Mouse (Mus musculus) hindbrain, embryonic 13.5 days (tissue): Measurements from ENCODE around the gene Chn1. TPM values are rescaled to one million over a fixed set of nuclear protein-coding genes. Genes with fewer than 3 reads are reported as not detected.
"Not testable (repeated sequence)": the region's sequence is repeated elsewhere in the genome, so short reads cannot be mapped to it uniquely, and the experiment has no call there.

ENCODE experiments used
- ATAC-seq: fragments of 200-750 bp; cut with Nextera tagmentation; 2 replicates; pipeline ENCODE4 v1.8.0; 2017; ENCODE audit warnings: moderate TSS enrichment; ENCODE audit not compliant: low FRiP score
- H3K27ac ChIP-seq: fragments of 300-500 bp; sonication (generic); 2 replicates; pipeline ENCODE4 v1.5.1; 2015; ENCODE audit warnings: inconsistent platforms, mild to moderate bottlenecking, moderate library complexity
- H3K27me3 ChIP-seq: fragments of 300-500 bp; sonication (generic); 2 replicates; pipeline ENCODE4 v1.6.1; 2015; ENCODE audit warnings: mild to moderate bottlenecking, inconsistent platforms
- H3K36me3 ChIP-seq: fragments of 300-500 bp; sonication (generic); 2 replicates; pipeline ENCODE4 v1.6.1; 2015; ENCODE audit warnings: mild to moderate bottlenecking, inconsistent platforms
- H3K4me1 ChIP-seq: fragments of 300-500 bp; sonication (generic); replicated peaks from 2 replicates; pipeline ENCODE4 v1.6.1; 2015; ENCODE audit warnings: inconsistent platforms
- H3K4me2 ChIP-seq: fragments of 300-500 bp; sonication (generic); 2 replicates; pipeline ENCODE4 v1.6.1; 2015; ENCODE audit warnings: inconsistent platforms, mild to moderate bottlenecking, moderate library complexity
- H3K4me3 ChIP-seq: fragments of 300-500 bp; sonication (generic); 2 replicates; pipeline ENCODE4 v1.5.1; 2015; ENCODE audit warnings: mild to moderate bottlenecking, inconsistent platforms
- H3K9ac ChIP-seq: fragments of 300-500 bp; sonication (generic); 2 replicates; pipeline ENCODE4 v1.6.1; 2015; ENCODE audit warnings: mild to moderate bottlenecking, inconsistent platforms
- H3K9me3 ChIP-seq: fragments of 300-500 bp; sonication (generic); 2 replicates; pipeline ENCODE4 v1.6.1; 2016; ENCODE audit warnings: inconsistent platforms
- WGBS: fragments of 180-500 bp; shearing (Covaris S2); methylation state at CpG from one replicate; pipeline ENCODE4 v1.1.7; 2015; 5-methylcytosine and 5-hydroxymethylcytosine counted together
- polyA plus RNA-seq: library from polyadenylated mRNA; unstranded; fragments of >200 nt; fragmentation: Nextera tagmentation; extraction: Ambion mirVana; gene quantifications from 2 replicates; pipeline ENCODE4 v1.2.1, GENCODE M21; 2015

Chn1 gene
- polyA plus RNA-seq = 110 and 117 TPM in 2 replicates

- Histone ChIP-seq H3K9me3 (no peaks in the 10 kb centered on the region), H3K4me1 (peaks cover 49% of the 10 kb centered on the region), H3K27ac (peak within 1 kb of the TSS; percentile 98), H3K9ac (peak within 1 kb of the TSS; percentile 90), H3K4me3 (peak within 1 kb of the TSS; percentile 85), H3K4me2 (peak within 1 kb of the TSS; percentile 65), H3K36me3 (no peaks in the 10 kb centered on the region), H3K27me3 (no peaks in the 10 kb centered on the region)
- WGBS = under 1% methylated on average over 52 of the region's 131 CpGs
- peak; percentile 95 for ATAC-seq
Observed at GRCm38 (mm10) chr2:73774786-73775682, at the start of gene Chn1. Chn1 (minus strand) TSS chr2:73775346.

DNA sequence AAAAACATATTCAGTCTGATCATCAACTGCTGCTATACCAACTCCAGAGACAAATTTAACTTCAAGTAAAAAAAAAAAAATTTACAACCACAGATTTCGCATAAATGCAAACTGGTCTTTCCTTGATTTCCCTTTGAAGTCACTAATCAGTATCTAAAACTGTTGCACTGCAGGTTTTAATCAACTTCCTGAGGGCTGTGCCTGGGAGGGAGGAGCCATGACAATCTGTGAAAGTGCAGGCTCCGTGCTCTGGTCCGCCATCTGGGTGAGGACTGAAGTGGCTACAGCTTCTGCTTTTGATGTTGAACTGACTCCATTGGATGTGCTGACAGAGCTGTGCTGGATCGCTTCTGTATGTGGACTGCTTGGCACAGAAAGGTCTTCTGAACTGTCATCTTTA lies 43.6 kb upstream of the Chn1 start:
- no peak overlapping the region for H3K4me2 ChIP-seq
- H3K27ac ChIP-seq = 0 out of 2 replicates have a peak overlapping the region, but pooled peaks have one; percentile 30
- no peaks in the 10 kb centered on the region for H3K4me1 ChIP-seq
- no peak overlapping the region for H3K4me3 ChIP-seq
- H3K9ac ChIP-seq = no peak overlapping the region
- peaks cover 26% of the 10 kb centered on the region for H3K36me3 ChIP-seq
- 85% methylated on average over 4 of the region's 4 CpGs for WGBS
- no peaks in the 10 kb centered on the region for H3K9me3 ChIP-seq
- ATAC-seq = no peak
- no peaks in the 10 kb centered on the region for H3K27me3 ChIP-seq

DNA sequence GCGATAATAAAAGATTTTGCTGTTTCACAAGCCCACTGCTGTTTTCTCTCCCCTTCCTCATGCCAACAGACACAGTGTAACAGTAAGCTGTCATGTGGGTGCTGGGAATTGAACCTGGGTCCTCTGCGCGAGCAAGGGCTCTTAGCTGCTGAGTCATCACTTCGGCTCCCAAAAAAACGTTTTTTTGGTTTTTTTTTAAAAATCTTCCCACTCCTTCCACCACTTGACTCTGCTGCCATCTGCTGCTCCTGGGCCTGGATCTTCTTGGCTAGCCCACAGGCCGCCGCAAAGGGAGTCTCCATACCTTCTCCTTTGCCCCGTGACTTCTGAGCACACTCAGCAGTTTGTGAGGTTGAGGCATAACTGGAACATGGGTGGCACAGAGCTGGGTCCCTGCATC lies 32.5 kb upstream of the Chn1 start:
- Histone ChIP-seq H3K27ac (no peak overlapping the region), H3K9me3 (no peaks in the 10 kb centered on the region), H3K4me1 (no peaks in the 10 kb centered on the region), H3K27me3 (no peaks in the 10 kb centered on the region), H3K9ac (no peak overlapping the region), H3K36me3 (no peaks in the 10 kb centered on the region), H3K4me2 (no peak overlapping the region), H3K4me3 (no peak overlapping the region)
- no peak for ATAC-seq
- 85% methylated on average over 8 of the region's 8 CpGs for WGBS

DNA sequence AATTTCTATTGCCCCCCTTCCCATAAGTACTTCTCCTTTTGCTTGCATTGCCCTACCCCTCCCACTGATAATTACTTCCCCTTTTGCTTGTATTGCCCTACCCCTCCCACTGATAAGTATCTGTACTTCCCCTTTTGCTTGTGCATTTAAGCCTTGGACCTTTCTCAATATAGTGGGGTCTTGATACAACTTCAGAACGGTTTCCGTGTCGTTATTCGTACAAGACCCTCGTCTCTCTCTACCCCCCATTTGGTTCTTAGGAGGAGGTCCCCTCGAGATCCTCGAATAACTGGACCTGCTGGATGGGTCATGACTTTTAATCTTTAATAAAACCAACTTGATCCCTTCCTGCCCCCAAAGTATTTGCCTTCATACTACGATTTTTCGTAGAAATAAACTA lies 25.0 kb upstream of the Chn1 start:
- H3K9ac ChIP-seq, H3K4me1 ChIP-seq, H3K36me3 ChIP-seq, H3K4me2 ChIP-seq, H3K27me3 ChIP-seq, ATAC-seq, H3K27ac ChIP-seq, H3K9me3 ChIP-seq, H3K4me3 ChIP-seq: not testable (repeated sequence)
- WGBS = 92% methylated on average over 9 of the region's 9 CpGs

- Histone ChIP-seq H3K4me2 (no peak overlapping the region), H3K4me3 (no peak overlapping the region), H3K36me3 (no peaks in the 10 kb centered on the region), H3K27me3 (no peaks in the 10 kb centered on the region), H3K4me1 (no peaks in the 10 kb centered on the region), H3K9ac (no peak overlapping the region), H3K9me3 (no peaks in the 10 kb centered on the region), H3K27ac (no peak overlapping the region)
- WGBS = 84% methylated on average over 5 of the region's 5 CpGs
- ATAC-seq = no peak
Observed at GRCm38 (mm10) chr2:73798786-73799185, 23.6 kb upstream of the Chn1 start.

DNA sequence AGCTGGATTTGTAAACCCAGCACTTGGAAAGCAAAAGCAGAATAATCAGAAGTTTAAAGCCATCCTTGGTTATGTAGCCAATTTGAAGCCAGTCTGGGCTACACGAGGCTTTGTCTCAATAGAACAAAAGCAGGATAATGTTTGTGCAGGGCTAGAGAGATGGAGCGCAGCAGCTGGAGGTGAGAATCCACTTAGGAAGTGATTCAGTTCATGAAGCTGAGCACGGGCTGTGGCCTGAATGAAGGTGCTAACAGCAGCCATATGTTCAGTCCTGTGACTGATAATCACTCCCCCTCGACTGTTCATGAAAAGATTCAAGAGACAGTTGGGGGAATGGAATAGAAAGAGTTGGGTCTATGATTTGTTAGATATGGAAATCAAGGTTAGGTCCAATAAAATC lies 23.0 kb upstream of the Chn1 start:
- Histone ChIP-seq H3K4me2 (no peak overlapping the region), H3K4me3 (no peak overlapping the region), H3K9ac (no peak overlapping the region), H3K27me3 (no peaks in the 10 kb centered on the region), H3K36me3 (no peaks in the 10 kb centered on the region), H3K4me1 (no peaks in the 10 kb centered on the region), H3K27ac (no peak overlapping the region), H3K9me3 (no peaks in the 10 kb centered on the region)
- WGBS = 57% methylated on average over 4 of the region's 4 CpGs
- no peak for ATAC-seq

DNA sequence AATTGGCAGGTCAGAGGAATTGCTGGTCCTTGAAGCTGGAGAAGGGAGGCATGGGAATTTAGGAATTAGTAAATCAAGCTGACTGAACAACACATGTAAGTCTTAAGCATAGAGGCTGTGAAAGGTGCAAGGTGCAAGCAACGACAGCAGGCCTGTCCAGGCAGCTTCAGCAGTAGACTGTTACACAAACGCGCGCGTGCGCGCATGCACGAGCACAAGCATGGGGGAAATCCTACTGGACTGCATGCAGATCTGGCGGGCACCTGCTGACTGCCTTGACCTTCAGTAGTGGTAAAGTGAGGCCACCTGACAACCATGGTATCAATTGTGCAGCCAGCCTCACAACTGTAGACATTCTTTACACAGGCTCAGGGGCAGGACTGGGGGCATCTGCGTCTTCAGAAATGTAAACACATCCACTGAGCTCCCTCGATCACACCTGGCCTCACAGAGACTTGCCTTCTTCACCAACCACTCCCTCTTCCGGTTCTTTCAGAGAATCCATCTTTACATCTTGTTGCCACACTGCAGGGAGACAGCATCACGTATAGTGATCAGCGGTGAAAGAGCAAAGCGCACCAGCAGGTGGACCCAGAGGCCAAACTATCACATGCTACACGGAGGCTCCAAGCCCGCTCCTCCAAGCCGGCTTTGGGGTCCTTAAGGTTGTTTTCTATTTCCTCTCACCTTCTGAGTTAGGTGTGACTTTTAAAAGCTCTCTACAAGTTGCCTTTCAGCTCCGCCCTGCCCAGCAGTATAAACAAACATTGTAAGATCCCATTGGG lies 16.9 kb upstream of the Chn1 start:
- H3K36me3 ChIP-seq = no peaks in the 10 kb centered on the region
- 0 out of 2 replicates have a peak, but pooled peaks cover 5% of the 10 kb centered on the region for H3K27me3 ChIP-seq
- no peaks in the 10 kb centered on the region for H3K4me1 ChIP-seq
- H3K27ac ChIP-seq = no peak overlapping the region
- no peak overlapping the region for H3K4me2 ChIP-seq
- no peak for ATAC-seq
- no peak overlapping the region for H3K9ac ChIP-seq
- 58% methylated on average over 19 of the region's 19 CpGs for WGBS
- no peak overlapping the region for H3K4me3 ChIP-seq
- no peaks in the 10 kb centered on the region for H3K9me3 ChIP-seq

GRCm38 (mm10) chr2:73790332-73790731 lies 15.2 kb upstream of the Chn1 start:
- Histone ChIP-seq H3K4me3 (no peak overlapping the region), H3K4me2 (no peak overlapping the region), H3K27ac (no peak overlapping the region), H3K36me3 (no peaks in the 10 kb centered on the region), H3K4me1 (no peaks in the 10 kb centered on the region), H3K9me3 (no peaks in the 10 kb centered on the region), H3K9ac (no peak overlapping the region), H3K27me3 (0 out of 2 replicates have a peak, but pooled peaks cover 5% of the 10 kb centered on the region)
- 72% methylated on average over 2 of the region's 2 CpGs for WGBS
- no peak for ATAC-seq

GRCm38 (mm10) chr2:73788395-73788794 lies 13.2 kb upstream of the Chn1 start:
- no peak for ATAC-seq
- 83% methylated on average over 6 of the region's 6 CpGs for WGBS
- H3K27ac ChIP-seq = no peak overlapping the region

DNA sequence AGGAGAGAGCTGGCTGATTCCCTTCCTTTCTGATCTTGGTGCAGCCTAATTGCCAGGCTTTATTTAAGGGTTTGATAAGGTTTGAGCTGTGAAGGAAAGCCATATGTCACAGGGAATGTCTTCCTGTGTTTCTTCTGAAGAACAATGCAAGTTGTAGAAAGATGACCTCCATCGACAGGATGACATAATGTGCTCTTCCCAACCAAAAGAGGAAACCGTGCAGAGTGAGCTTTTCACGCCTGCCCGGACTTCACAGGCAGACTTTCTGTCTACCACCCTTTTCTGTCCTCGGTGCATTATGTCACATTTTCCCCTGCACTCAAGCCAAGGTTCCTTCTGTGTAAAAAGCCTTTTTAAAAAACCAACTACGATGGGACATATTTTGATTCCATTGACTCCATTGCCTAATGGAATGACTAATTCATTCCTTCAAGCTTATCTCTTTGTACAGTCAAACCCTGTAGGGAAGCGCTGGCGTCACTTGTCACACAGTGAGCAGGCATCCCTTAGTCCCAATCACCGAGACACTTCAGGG lies 7.3 kb upstream of the Chn1 start:
- no peak overlapping the region for H3K9ac ChIP-seq
- 42% methylated on average over 9 of the region's 9 CpGs for WGBS
- H3K27ac ChIP-seq = no peak overlapping the region
- no peak overlapping the region for H3K4me2 ChIP-seq
- H3K9me3 ChIP-seq = peaks cover 3% of the 10 kb centered on the region; the same call in 1 of the 2 replicates
- no peaks in the 10 kb centered on the region for H3K36me3 ChIP-seq
- ATAC-seq = no peak
- peaks cover 20% of the 10 kb centered on the region for H3K4me1 ChIP-seq
- H3K4me3 ChIP-seq = no peak overlapping the region
- H3K27me3 ChIP-seq = no peaks in the 10 kb centered on the region

More at GRCm38 (mm10) chr2:73788395-73788794, 13.2 kb upstream of the Chn1 start:
- Histone ChIP-seq H3K4me1 (no peaks in the 10 kb centered on the region), H3K9me3 (peaks cover 3% of the 10 kb centered on the region; the same call in 1 of the 2 replicates), H3K4me2 (no peak overlapping the region), H3K9ac (no peak overlapping the region), H3K27me3 (0 out of 2 replicates have a peak, but pooled peaks cover 5% of the 10 kb centered on the region), H3K4me3 (no peak overlapping the region), H3K36me3 (no peaks in the 10 kb centered on the region)

DNA sequence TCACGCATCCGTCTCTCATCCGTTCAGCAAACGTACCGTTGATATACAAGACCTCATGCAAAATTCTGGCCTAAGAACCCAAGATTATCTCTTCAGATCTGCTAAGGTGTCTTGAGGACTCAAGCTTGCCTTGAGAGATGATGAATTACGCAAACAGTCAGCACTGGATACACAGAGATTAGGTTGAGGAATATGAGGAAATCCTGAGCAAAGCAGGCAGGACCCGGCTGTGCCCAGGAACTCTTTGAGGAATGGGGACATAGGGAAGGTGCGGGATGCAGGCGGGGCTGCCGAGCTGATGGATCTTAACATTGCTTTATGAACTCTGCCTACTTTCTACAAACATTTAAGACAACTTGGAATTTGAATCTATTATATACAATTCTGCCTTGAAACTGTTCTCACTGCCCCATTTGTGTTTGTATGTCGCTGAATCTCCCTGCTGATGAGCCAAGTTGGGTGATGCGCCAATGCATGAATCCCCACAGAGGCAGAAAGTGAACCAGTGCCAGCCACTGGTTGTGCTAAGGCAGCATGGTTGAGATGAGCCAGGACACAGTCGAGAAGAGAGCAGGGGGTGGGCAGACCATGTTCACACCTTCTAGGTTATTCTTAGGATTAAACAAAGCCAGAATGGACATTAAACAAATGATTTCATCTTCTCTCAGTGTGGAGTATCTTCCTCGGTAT lies 5.3 kb upstream of the Chn1 start:
- Histone ChIP-seq H3K27me3 (no peaks in the 10 kb centered on the region), H3K4me1 (peaks cover 27% of the 10 kb centered on the region), H3K36me3 (no peaks in the 10 kb centered on the region), H3K4me2 (no peak overlapping the region), H3K4me3 (no peak overlapping the region), H3K9me3 (peaks cover 3% of the 10 kb centered on the region; the same call in 1 of the 2 replicates), H3K27ac (peak overlapping the region; percentile 45), H3K9ac (no peak overlapping the region)
- ATAC-seq = no peak
- WGBS = 75% methylated on average over 14 of the region's 14 CpGs

DNA sequence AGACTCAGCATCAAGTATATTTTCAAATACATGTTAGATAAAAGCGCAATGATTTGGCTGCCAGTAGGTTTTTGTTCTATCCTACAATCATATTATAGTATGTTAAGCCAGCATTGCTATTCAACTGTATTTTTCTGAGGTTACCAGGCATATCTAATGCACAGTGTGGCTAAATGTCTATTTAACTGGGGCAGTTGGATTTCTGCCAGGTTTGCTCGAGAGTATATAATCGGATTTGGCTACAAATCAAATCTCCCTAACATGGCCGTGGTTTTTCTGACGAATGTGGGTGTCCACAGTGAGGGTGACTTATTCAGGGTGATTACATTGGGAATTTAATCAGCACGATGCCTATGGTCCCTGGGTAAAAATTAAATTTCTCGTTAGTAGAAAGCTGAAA lies 4.7 kb upstream of the Chn1 start:
- 43% methylated on average over 7 of the region's 7 CpGs for WGBS
- no peak for ATAC-seq
- peaks cover 3% of the 10 kb centered on the region; the same call in 1 of the 2 replicates for H3K9me3 ChIP-seq
- H3K36me3 ChIP-seq = no peaks in the 10 kb centered on the region
- H3K27me3 ChIP-seq = no peaks in the 10 kb centered on the region
- H3K4me2 ChIP-seq = no peak overlapping the region
- peaks cover 27% of the 10 kb centered on the region for H3K4me1 ChIP-seq
- no peak overlapping the region for H3K4me3 ChIP-seq
- no peak overlapping the region for H3K27ac ChIP-seq
- no peak overlapping the region for H3K9ac ChIP-seq
